Mouse (Mus musculus): ENCODE data around the gene Lrrc51. TPM values are rescaled to one million over a fixed set of nuclear protein-coding genes. Genes with fewer than 3 reads are reported as not detected.
A peak's percentile ranks its signal among the peaks of the same experiment; 100 is the strongest.

Gene Lrrc51
- polyA plus RNA-seq, 1 experiment from 2014 or later: 15.0 TPM

DNA sequence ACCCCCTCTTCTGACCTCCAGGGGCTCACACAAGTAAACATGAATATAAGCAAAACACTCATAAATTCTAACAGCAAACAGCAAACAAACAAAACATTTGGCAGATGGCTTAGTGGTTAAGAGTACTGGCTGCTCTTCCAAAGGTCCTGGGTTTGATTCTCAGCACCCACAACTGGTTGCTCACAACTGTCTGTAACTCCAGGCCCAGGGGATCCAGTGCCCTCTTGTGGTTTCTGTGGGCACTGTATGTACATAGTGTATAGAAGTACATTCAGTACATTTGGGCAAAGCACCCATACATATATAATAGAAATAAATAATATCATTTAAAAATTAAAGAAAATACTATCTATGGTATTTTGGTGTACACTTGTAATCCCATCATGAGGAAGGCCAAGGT lies 30.8 kb downstream of the Lrrc51 start:
- Histone ChIP-seq H3K9ac (ENCODE audit: low read depth, low read length) (no peak overlapping the region), H3K36me3 (ENCODE audit: control insufficient read depth, insufficient read depth, low read length) (0 out of 2 replicates have a peak, but pooled peaks cover 5% of the 10 kb centered on the region), H3K4me1 (ENCODE audit: control insufficient read depth, insufficient read depth, low read depth, low read length) (peaks cover 18% of the 10 kb centered on the region), H3K27me3 (replicated peaks; ENCODE audit: control insufficient read depth, insufficient read depth, low read length) (no peaks in the 10 kb centered on the region), H3K4me3 (ENCODE audit: low read length) (no peak overlapping the region), H3K4me2 (ENCODE audit: low read length) (no peak overlapping the region), H3K27ac (ENCODE audit: low read depth, low read length) (no peak overlapping the region), H3K9me3 (ENCODE audit: control insufficient read depth, low read length) (no peaks in the 10 kb centered on the region)
- no peak for ATAC-seq

GRCm38 (mm10) chr7:101901969-101902368 lies 31.7 kb downstream of the Lrrc51 start:
- no peaks in the 10 kb centered on the region for H3K27me3 ChIP-seq (replicated peaks; ENCODE audit: control insufficient read depth, insufficient read depth, low read length)
- no peak overlapping the region for H3K4me2 ChIP-seq (ENCODE audit: low read length)
- no peak overlapping the region for H3K27ac ChIP-seq (ENCODE audit: low read depth, low read length)
- 0 out of 2 replicates have a peak, but pooled peaks cover 5% of the 10 kb centered on the region for H3K36me3 ChIP-seq (ENCODE audit: control insufficient read depth, insufficient read depth, low read length)
- no peaks in the 10 kb centered on the region for H3K9me3 ChIP-seq (ENCODE audit: control insufficient read depth, low read length)
- H3K4me3 ChIP-seq (ENCODE audit: low read length): no peak overlapping the region
- H3K9ac ChIP-seq (ENCODE audit: low read depth, low read length): no peak overlapping the region
- ATAC-seq: no peak
- WGBS: 95% methylated on average over 10 of the region's 10 CpGs
- H3K4me1 ChIP-seq (ENCODE audit: control insufficient read depth, insufficient read depth, low read depth, low read length): peaks cover 14% of the 10 kb centered on the region

DNA sequence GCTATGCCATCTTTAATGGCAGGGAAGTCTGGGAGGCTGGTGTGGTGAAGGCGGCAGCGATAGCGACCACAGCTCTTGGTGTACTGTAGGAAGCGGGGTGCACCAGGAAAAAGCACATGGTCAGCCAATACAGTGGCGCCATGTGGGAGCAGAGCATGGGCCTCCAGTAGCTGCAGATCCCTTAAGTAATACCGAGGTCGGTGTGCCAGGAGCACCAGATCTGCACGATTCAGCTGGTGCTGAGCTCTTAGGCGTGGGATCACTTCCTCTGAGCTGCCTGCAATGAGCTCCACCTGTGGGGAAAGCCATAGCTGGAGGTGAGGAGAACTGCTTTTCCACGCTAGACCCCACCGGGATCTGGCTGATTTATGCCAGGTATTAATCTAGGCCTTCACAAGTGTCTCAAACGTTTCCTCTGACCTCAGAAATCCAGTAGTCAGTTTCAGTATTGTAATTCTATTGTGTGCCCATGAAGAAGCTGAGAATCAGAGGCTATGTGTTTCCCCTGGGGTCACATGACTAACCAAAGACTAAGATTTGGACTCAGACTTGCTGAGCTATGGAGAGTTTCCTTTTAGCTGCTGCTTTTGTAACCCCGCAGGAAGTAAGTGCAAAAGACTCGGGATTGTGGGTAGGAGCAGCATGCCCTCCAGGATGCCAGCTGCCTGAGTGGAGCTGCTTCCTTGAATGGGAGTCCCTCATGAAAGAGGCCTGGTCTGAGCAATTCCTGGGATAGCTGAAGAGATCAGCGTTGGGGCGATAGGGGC lies 33.2 kb downstream of the Lrrc51 start:
- Histone ChIP-seq H3K36me3 (ENCODE audit: control insufficient read depth, insufficient read depth, low read length) (0 out of 2 replicates have a peak, but pooled peaks cover 5% of the 10 kb centered on the region), H3K4me3 (ENCODE audit: low read length) (no peak overlapping the region), H3K4me2 (ENCODE audit: low read length) (no peak overlapping the region), H3K4me1 (ENCODE audit: control insufficient read depth, insufficient read depth, low read depth, low read length) (peaks cover 7% of the 10 kb centered on the region), H3K27ac (ENCODE audit: low read depth, low read length) (no peak overlapping the region), H3K9me3 (ENCODE audit: control insufficient read depth, low read length) (no peaks in the 10 kb centered on the region), H3K9ac (ENCODE audit: low read depth, low read length) (no peak overlapping the region), H3K27me3 (replicated peaks; ENCODE audit: control insufficient read depth, insufficient read depth, low read length) (no peaks in the 10 kb centered on the region)
- WGBS: 91% methylated on average over 16 of the region's 16 CpGs
- ATAC-seq: no peak

DNA sequence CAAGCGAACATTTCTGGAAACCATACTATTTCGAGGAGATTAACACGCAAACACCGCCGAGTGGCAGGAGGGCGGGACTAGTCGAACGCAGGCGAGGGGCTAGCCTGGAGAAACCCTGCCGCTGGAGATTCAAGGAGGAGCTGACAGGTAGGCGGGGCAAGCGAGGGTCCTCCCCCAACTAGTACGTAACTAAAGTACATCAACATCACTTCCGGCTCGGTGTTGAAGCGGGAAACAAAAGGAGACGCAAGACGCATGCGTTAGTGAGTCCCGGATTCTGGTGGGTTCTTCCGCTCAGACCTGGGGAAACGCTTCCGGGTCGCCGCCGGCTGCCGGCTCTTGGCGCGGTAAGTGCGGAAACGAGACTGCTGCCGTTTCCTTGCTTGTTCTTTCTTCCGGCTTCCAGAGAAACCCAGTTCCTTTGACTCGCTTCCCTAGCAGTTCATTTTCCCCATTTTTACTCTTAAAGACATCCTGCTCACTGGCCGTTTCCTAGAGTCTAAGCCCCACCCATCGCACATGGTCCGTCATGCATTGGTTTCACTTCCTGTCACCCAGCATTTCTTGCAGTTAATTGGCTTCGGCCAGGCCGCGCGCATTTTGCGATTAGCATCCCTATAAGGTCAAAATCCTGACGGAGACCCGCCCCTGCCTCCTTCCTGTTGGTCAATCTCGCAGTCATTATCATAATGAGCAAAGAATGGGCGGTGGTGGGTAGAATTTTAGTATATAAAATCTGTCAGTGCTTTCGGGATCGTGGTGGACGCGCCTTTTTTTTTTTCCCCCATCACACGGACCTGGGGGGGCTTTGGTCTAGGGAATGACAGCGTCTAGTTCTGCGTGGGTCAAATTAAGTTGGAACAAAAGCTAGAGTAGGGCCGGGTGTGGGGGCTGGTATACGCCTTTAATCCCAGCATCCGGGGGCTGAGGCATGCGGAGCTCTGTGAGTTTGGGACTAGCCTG lies 37.3 kb downstream of the Lrrc51 start:
- Histone ChIP-seq H3K4me2 (ENCODE audit: low read length) (peak overlapping the region; percentile 62), H3K4me3 (ENCODE audit: low read length) (peak overlapping the region; percentile 66), H3K4me1 (ENCODE audit: control insufficient read depth, insufficient read depth, low read depth, low read length) (no peaks in the 10 kb centered on the region), H3K36me3 (ENCODE audit: control insufficient read depth, insufficient read depth, low read length) (no peaks in the 10 kb centered on the region), H3K9ac (ENCODE audit: low read depth, low read length) (peak overlapping the region; percentile 72), H3K27ac (ENCODE audit: low read depth, low read length) (peak overlapping the region; percentile 90), H3K27me3 (replicated peaks; ENCODE audit: control insufficient read depth, insufficient read depth, low read length) (no peaks in the 10 kb centered on the region), H3K9me3 (ENCODE audit: control insufficient read depth, low read length) (no peaks in the 10 kb centered on the region)
- under 1% methylated on average over 57 of the region's 57 CpGs for WGBS
- ATAC-seq: peak; percentile 99

GRCm38 (mm10) chr7:101895695-101896094 lies 38.0 kb downstream of the Lrrc51 start:
- Histone ChIP-seq H3K4me3 (ENCODE audit: low read length) (peak overlapping the region; percentile 66), H3K9ac (ENCODE audit: low read depth, low read length) (peak overlapping the region; percentile 72), H3K9me3 (ENCODE audit: control insufficient read depth, low read length) (no peaks in the 10 kb centered on the region), H3K4me2 (ENCODE audit: low read length) (peak overlapping the region; percentile 50), H3K27me3 (replicated peaks; ENCODE audit: control insufficient read depth, insufficient read depth, low read length) (no peaks in the 10 kb centered on the region), H3K36me3 (ENCODE audit: control insufficient read depth, insufficient read depth, low read length) (no peaks in the 10 kb centered on the region), H3K4me1 (ENCODE audit: control insufficient read depth, insufficient read depth, low read depth, low read length) (no peaks in the 10 kb centered on the region), H3K27ac (ENCODE audit: low read depth, low read length) (peak overlapping the region; percentile 84; the same call in 1 of the 2 replicates)
- ATAC-seq: no peak
- 31% methylated on average over 9 of the region's 9 CpGs for WGBS

- Histone ChIP-seq H3K9me3 (ENCODE audit: control insufficient read depth, low read length) (no peaks in the 10 kb centered on the region), H3K9ac (ENCODE audit: low read depth, low read length) (no peak overlapping the region), H3K4me1 (ENCODE audit: control insufficient read depth, insufficient read depth, low read depth, low read length) (no peaks in the 10 kb centered on the region), H3K27ac (ENCODE audit: low read depth, low read length) (no peak overlapping the region), H3K36me3 (ENCODE audit: control insufficient read depth, insufficient read depth, low read length) (no peaks in the 10 kb centered on the region), H3K27me3 (replicated peaks; ENCODE audit: control insufficient read depth, insufficient read depth, low read length) (no peaks in the 10 kb centered on the region), H3K4me2 (ENCODE audit: low read length) (no peak overlapping the region), H3K4me3 (ENCODE audit: low read length) (no peak overlapping the region)
- no peak for ATAC-seq
- WGBS: 86% methylated on average over 4 of the region's 4 CpGs
Observed at GRCm38 (mm10) chr7:101888460-101888859, 45.2 kb downstream of the Lrrc51 start.

DNA sequence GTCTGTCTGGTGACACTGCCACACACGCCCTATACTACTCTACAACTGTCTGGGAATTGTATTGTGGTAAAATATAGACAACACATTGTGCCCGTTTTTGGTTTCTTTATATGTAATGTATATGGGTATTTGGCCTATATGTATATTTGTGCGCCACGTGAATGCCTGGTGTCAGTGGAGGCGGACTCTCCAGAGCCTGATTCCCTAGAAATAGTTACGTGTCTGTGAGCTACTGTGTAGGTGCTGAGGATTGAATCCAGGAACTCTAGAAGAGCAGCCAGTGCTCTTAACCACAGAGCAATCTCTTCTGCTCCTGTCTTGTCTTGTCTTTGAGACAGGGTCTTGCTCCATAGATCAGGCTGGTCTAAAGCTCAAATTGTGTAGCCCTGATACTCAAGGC lies 47.4 kb downstream of the Lrrc51 start:
- Histone ChIP-seq H3K9ac (ENCODE audit: low read depth, low read length) (no peak overlapping the region), H3K9me3 (ENCODE audit: control insufficient read depth, low read length) (no peaks in the 10 kb centered on the region), H3K4me3 (ENCODE audit: low read length) (no peak overlapping the region), H3K36me3 (ENCODE audit: control insufficient read depth, insufficient read depth, low read length) (no peaks in the 10 kb centered on the region), H3K4me2 (ENCODE audit: low read length) (no peak overlapping the region), H3K4me1 (ENCODE audit: control insufficient read depth, insufficient read depth, low read depth, low read length) (no peaks in the 10 kb centered on the region), H3K27me3 (replicated peaks; ENCODE audit: control insufficient read depth, insufficient read depth, low read length) (no peaks in the 10 kb centered on the region), H3K27ac (ENCODE audit: low read depth, low read length) (no peak overlapping the region)
- WGBS: 90% methylated on average over 6 of the region's 6 CpGs
- no peak for ATAC-seq

DNA sequence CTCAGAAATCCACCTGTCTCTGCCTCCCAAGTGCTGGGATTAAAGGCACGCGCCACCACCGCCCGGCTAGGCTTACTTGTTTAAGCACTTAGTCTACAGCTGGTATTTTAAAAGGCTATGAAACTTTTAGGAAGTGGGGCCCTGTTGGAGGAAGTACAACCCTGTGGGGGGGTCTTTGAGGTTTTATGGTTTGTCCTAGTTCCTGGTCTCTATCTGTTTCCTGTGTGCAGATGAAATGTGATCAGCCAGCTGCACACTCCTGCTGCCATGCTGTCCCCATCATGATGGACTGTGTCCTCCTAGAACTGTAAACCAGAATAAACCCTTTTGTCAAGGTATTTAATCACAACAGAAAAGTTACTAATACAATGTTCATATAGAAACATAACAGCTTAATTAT lies 49.5 kb downstream of the Lrrc51 start:
- Histone ChIP-seq H3K9me3 (ENCODE audit: control insufficient read depth, low read length) (no peaks in the 10 kb centered on the region), H3K27ac (ENCODE audit: low read depth, low read length) (no peak overlapping the region), H3K4me3 (ENCODE audit: low read length) (no peak overlapping the region), H3K4me1 (ENCODE audit: control insufficient read depth, insufficient read depth, low read depth, low read length) (no peaks in the 10 kb centered on the region), H3K36me3 (ENCODE audit: control insufficient read depth, insufficient read depth, low read length) (no peaks in the 10 kb centered on the region), H3K9ac (ENCODE audit: low read depth, low read length) (no peak overlapping the region), H3K27me3 (replicated peaks; ENCODE audit: control insufficient read depth, insufficient read depth, low read length) (no peaks in the 10 kb centered on the region), H3K4me2 (ENCODE audit: low read length) (no peak overlapping the region)
- 93% methylated on average over 4 of the region's 4 CpGs for WGBS
- no peak for ATAC-seq
